Mouse (Mus musculus): ENCODE results near the gene Abca4. TPM values are rescaled to one million over a fixed set of nuclear protein-coding genes. Genes with fewer than 3 reads are reported as not detected.

Gene Abca4
- polyA plus RNA-seq (2017; shearing (Covaris generic)): not detected

DNA sequence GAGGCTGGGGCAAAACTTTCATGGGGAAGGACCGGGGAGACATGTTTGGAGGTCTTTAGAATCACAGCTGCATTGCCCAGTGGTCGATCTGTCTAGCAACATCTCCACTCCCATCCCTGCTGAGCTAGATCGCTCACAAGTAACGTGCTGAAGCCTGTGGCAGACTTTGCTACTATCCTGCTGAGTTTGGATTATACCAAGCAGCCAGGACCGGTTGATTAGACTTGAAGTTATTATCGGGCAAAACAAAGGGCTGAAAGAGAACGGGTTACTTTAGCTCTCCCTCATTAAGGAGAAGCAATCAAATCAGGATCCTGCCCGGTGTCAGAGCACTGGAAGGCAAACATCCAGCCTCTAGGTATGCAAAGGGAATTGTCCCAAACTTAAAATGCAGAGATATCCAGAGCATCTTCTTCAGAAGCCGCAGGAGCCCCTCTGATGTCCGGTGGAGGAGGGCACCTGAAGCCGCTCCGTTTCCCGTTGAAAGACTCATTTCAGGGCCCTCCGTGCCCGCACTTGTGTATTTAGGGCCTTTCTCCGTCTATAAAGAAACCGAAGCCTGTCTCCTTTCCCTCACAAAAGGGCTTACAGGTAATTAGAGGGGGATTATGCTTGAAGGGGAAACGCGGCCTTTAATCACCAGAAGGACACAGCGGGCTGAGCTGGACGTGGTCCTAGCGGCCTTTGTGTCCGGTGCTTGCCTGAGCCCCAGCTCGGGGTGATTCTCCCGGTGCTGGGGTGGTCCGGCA is at the start of gene Abca4:
Gene Abca4, plus strand, starts transcription at position 645 of the 749 bp plus-strand sequence.

Other genes with a start within 250 kb of the Abca4 start
- gene Abcd3, start 229.1 kb upstream of the Abca4 start, polyA plus RNA-seq (2017; shearing (Covaris generic)): 20.8 TPM
- gene Arhgap29, start 91.9 kb upstream of the Abca4 start, polyA plus RNA-seq (2017; shearing (Covaris generic)): 0.84 TPM
- gene Gclm, start 201.1 kb downstream of the Abca4 start, polyA plus RNA-seq (2017; shearing (Covaris generic)): 3.1 TPM
- gene Dnttip2, start 229.9 kb downstream of the Abca4 start, polyA plus RNA-seq (2017; shearing (Covaris generic)): 113 TPM
- 0.32 TPM for gene Bcar3, start 249.7 kb downstream of the Abca4 start, polyA plus RNA-seq (2017; shearing (Covaris generic))